Mouse (Mus musculus): ENCODE results near the gene Dnajc4. TPM values are rescaled to one million over a fixed set of nuclear protein-coding genes. Genes with fewer than 3 reads are reported as not detected.

Gene Dnajc4
- polyA plus RNA-seq, 1 experiment from 2014 or later = 23.1 TPM

- ATAC-seq (ENCODE audit: low FRiP score, low TSS enrichment) = no peak
- Histone ChIP-seq H3K27me3 (ENCODE audit: control insufficient read depth, insufficient read depth, low read length) (no peaks in the 10 kb centered on the region), H3K27ac (replicated peaks; ENCODE audit: low read depth, low read length) (no peak overlapping the region), H3K9me3 (ENCODE audit: control insufficient read depth, low read length) (no peaks in the 10 kb centered on the region), H3K4me2 (ENCODE audit: low read length) (no peak overlapping the region), H3K4me3 (replicated peaks; ENCODE audit: low read depth, low read length) (no peak overlapping the region), H3K36me3 (ENCODE audit: control insufficient read depth, insufficient read depth, low read length) (peaks cover 10% of the 10 kb centered on the region), H3K4me1 (ENCODE audit: control insufficient read depth, insufficient read depth, low read length) (peaks cover 19% of the 10 kb centered on the region), H3K9ac (replicated peaks; ENCODE audit: low read length) (no peak overlapping the region)
- 83% methylated on average over 4 of the region's 4 CpGs for WGBS
- DNase-seq = no peak
Observed at GRCm38 (mm10) chr19:6948186-6948585, 44.2 kb downstream of the Dnajc4 start.

- no peak for ATAC-seq (ENCODE audit: low FRiP score, low TSS enrichment)
- H3K4me3 ChIP-seq (replicated peaks; ENCODE audit: low read depth, low read length) = no peak overlapping the region
- peaks cover 19% of the 10 kb centered on the region for H3K4me1 ChIP-seq (ENCODE audit: control insufficient read depth, insufficient read depth, low read length)
- no peaks in the 10 kb centered on the region for H3K9me3 ChIP-seq (ENCODE audit: control insufficient read depth, low read length)
- H3K27ac ChIP-seq (replicated peaks; ENCODE audit: low read depth, low read length) = no peak overlapping the region
- no peak overlapping the region for H3K4me2 ChIP-seq (ENCODE audit: low read length)
- no peaks in the 10 kb centered on the region for H3K27me3 ChIP-seq (ENCODE audit: control insufficient read depth, insufficient read depth, low read length)
- peaks cover 10% of the 10 kb centered on the region for H3K36me3 ChIP-seq (ENCODE audit: control insufficient read depth, insufficient read depth, low read length)
- WGBS = 55% methylated on average over 4 of the region's 4 CpGs
- H3K9ac ChIP-seq (replicated peaks; ENCODE audit: low read length) = no peak overlapping the region
- DNase-seq = no peak
Observed at GRCm38 (mm10) chr19:6947742-6948141, 44.6 kb downstream of the Dnajc4 start.

GRCm38 (mm10) chr19:6943709-6944108 is 48.7 kb downstream of the Dnajc4 start:
- Histone ChIP-seq H3K27me3 (ENCODE audit: control insufficient read depth, insufficient read depth, low read length) (no peaks in the 10 kb centered on the region), H3K27ac (replicated peaks; ENCODE audit: low read depth, low read length) (no peak overlapping the region), H3K4me3 (replicated peaks; ENCODE audit: low read depth, low read length) (no peak overlapping the region), H3K9ac (replicated peaks; ENCODE audit: low read length) (no peak overlapping the region), H3K9me3 (ENCODE audit: control insufficient read depth, low read length) (no peaks in the 10 kb centered on the region), H3K4me2 (ENCODE audit: low read length) (no peak overlapping the region; the same call in 1 of the 2 replicates), H3K4me1 (ENCODE audit: control insufficient read depth, insufficient read depth, low read length) (peaks cover 26% of the 10 kb centered on the region), H3K36me3 (ENCODE audit: control insufficient read depth, insufficient read depth, low read length) (peaks cover 12% of the 10 kb centered on the region)
- no peak for ATAC-seq (ENCODE audit: low FRiP score, low TSS enrichment)
- 94% methylated on average over 6 of the region's 6 CpGs for WGBS
- DNase-seq = no peak

GRCm38 (mm10) chr19:6942764-6943163 is 49.6 kb downstream of the Dnajc4 start:
- H3K4me1 ChIP-seq (ENCODE audit: control insufficient read depth, insufficient read depth, low read length) = peaks cover 26% of the 10 kb centered on the region
- peaks cover 17% of the 10 kb centered on the region for H3K36me3 ChIP-seq (ENCODE audit: control insufficient read depth, insufficient read depth, low read length)
- peak overlapping the region; percentile 85 for H3K4me3 ChIP-seq (replicated peaks; ENCODE audit: low read depth, low read length)
- H3K27ac ChIP-seq (replicated peaks; ENCODE audit: low read depth, low read length) = peak overlapping the region; percentile 94
- 28% methylated on average over 5 of the region's 5 CpGs for WGBS
- DNase-seq = no peak
- peak overlapping the region; percentile 99 for H3K4me2 ChIP-seq (ENCODE audit: low read length)
- ATAC-seq (ENCODE audit: low FRiP score, low TSS enrichment) = no peak
- H3K9ac ChIP-seq (replicated peaks; ENCODE audit: low read length) = peak overlapping the region; percentile 92
- H3K9me3 ChIP-seq (ENCODE audit: control insufficient read depth, low read length) = no peaks in the 10 kb centered on the region
- no peaks in the 10 kb centered on the region for H3K27me3 ChIP-seq (ENCODE audit: control insufficient read depth, insufficient read depth, low read length)

GRCm38 (mm10) chr19:6942249-6942691 is 50.1 kb downstream of the Dnajc4 start, which contains the start of gene Gpr137:
Gene Gpr137 (minus strand): TSS chr19:6942480.
- peak within 1 kb of the TSS; percentile 85 for H3K4me3 ChIP-seq (replicated peaks; ENCODE audit: low read depth, low read length)
- DNase-seq (peak; percentile 92), ATAC-seq (ENCODE audit: low FRiP score, low TSS enrichment) (peak; percentile 84)
- no peaks in the 10 kb centered on the region for H3K9me3 ChIP-seq (ENCODE audit: control insufficient read depth, low read length)
- H3K4me1 ChIP-seq (ENCODE audit: control insufficient read depth, insufficient read depth, low read length) = peaks cover 26% of the 10 kb centered on the region
- peak within 1 kb of the TSS; percentile 92 for H3K9ac ChIP-seq (replicated peaks; ENCODE audit: low read length)
- WGBS = under 1% methylated on average over 27 of the region's 27 CpGs
- peaks cover 17% of the 10 kb centered on the region for H3K36me3 ChIP-seq (ENCODE audit: control insufficient read depth, insufficient read depth, low read length)
- peak within 1 kb of the TSS; percentile 94 for H3K27ac ChIP-seq (replicated peaks; ENCODE audit: low read depth, low read length)
- no peaks in the 10 kb centered on the region for H3K27me3 ChIP-seq (ENCODE audit: control insufficient read depth, insufficient read depth, low read length)
- H3K4me2 ChIP-seq (ENCODE audit: low read length) = peak within 1 kb of the TSS; percentile 99

- H3K27ac ChIP-seq (replicated peaks; ENCODE audit: low read depth, low read length) = peak within 1 kb of the TSS; percentile 94
- WGBS = under 1% methylated on average over 83 of the region's 83 CpGs
- DNase-seq = peak; percentile 99
- no peaks in the 10 kb centered on the region for H3K9me3 ChIP-seq (ENCODE audit: control insufficient read depth, low read length)
- no peaks in the 10 kb centered on the region for H3K27me3 ChIP-seq (ENCODE audit: control insufficient read depth, insufficient read depth, low read length)
- peaks cover 17% of the 10 kb centered on the region for H3K36me3 ChIP-seq (ENCODE audit: control insufficient read depth, insufficient read depth, low read length)
- peak; percentile 86 for ATAC-seq (ENCODE audit: low FRiP score, low TSS enrichment)
- peak within 1 kb of the TSS; percentile 85 for H3K4me3 ChIP-seq (replicated peaks; ENCODE audit: low read depth, low read length)
- H3K4me2 ChIP-seq (ENCODE audit: low read length) = peak within 1 kb of the TSS; percentile 99
- H3K9ac ChIP-seq (replicated peaks; ENCODE audit: low read length) = peak within 1 kb of the TSS; percentile 92
- peaks cover 26% of the 10 kb centered on the region for H3K4me1 ChIP-seq (ENCODE audit: control insufficient read depth, insufficient read depth, low read length)
Observed at GRCm38 (mm10) chr19:6941372-6942248, 50.8 kb downstream of the Dnajc4 start, which contains the start of gene Bad. Gene Bad (plus strand): TSS chr19:6941861.

GRCm38 (mm10) chr19:6940396-6941351 is 51.7 kb downstream of the Dnajc4 start:
- DNase-seq (no peak), ATAC-seq (ENCODE audit: low FRiP score, low TSS enrichment) (peak; percentile 41; the same call in 1 of the 2 replicates)
- peak overlapping the region; percentile 92 for H3K9ac ChIP-seq (replicated peaks; ENCODE audit: low read length)
- peak overlapping the region; percentile 99 for H3K4me2 ChIP-seq (ENCODE audit: low read length)
- H3K4me1 ChIP-seq (ENCODE audit: control insufficient read depth, insufficient read depth, low read length) = peaks cover 26% of the 10 kb centered on the region
- peaks cover 12% of the 10 kb centered on the region; the same call in 1 of the 2 replicates for H3K36me3 ChIP-seq (ENCODE audit: control insufficient read depth, insufficient read depth, low read length)
- H3K9me3 ChIP-seq (ENCODE audit: control insufficient read depth, low read length) = no peaks in the 10 kb centered on the region
- H3K27ac ChIP-seq (replicated peaks; ENCODE audit: low read depth, low read length) = peak overlapping the region; percentile 94
- peaks cover 7% of the 10 kb centered on the region for H3K27me3 ChIP-seq (ENCODE audit: control insufficient read depth, insufficient read depth, low read length)
- H3K4me3 ChIP-seq (replicated peaks; ENCODE audit: low read depth, low read length) = peak overlapping the region; percentile 85
- WGBS = 22% methylated on average over 29 of the region's 29 CpGs

Measured in midbrain, embryonic 14.5 days (tissue).